Mouse (Mus musculus): ENCODE data around the gene Ltb.

- TF ChIP-seq GATA1 (IDR thresholded peaks at IDR 0.05; ENCODE audit: borderline replicate concordance, low read length): no peak
- no peak for TF ChIP-seq FLI1 (IDR thresholded peaks at IDR 0.05; ENCODE audit: low read length)
These were observed 45.5 kb downstream of the Ltb start for GRCm38 (mm10) chr17:35239700-35240099.
